Comparison of ENCODE assay signal across 17 mouse cellular contexts in the genomic region with DNA sequence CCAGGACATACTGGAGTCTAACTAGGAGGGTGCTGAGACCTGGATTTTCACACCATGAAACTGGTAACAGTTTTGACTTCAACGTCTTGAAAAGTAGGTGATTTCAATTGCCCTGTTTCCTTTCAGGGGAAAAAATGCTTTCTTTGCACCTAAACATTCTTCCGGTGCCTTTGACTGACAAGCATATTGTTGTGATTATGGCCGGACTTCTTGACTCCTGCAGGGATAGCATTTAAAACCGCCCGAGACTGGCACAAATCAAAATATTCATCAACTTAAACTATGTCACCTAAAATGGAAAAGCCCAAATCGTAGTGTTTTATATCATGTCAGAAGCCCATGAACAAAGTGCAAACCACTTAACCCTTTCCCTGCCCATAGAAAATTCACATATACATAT.
"Had no signal": no experiment of that assay in that cellular context is flagged by ENCODE, and none has a peak within 500 bp of the region (broad histone marks: within the 10 kb centered on the region; RNA-seq: fewer than 3 reads in every experiment).

No protein-coding gene starts in this region.

- DNase-seq: kidney, adult 11 months; kidney, adult 9 months; liver; liver, embryonic 13.5 days; liver, postnatal 0 days; retina, postnatal 1 day; right cerebral cortex, postnatal 4 days; spleen, adult 18-20 months; thymus, postnatal 36 days had no signal

- H3K27me3 ChIP-seq: liver, embryonic 13.5 days; megakaryocyte, embryonic 14.5 days; midbrain, embryonic 15.5 days; neural tube, embryonic 13.5 days; stomach, embryonic 15.5 days had no signal

- H3K36me3 ChIP-seq: liver, embryonic 13.5 days; midbrain, embryonic 15.5 days; neural tube, embryonic 13.5 days; stomach, embryonic 15.5 days had no signal

- H3K4me3 ChIP-seq: left cerebral cortex, adult 2 months; liver, embryonic 13.5 days; megakaryocyte, embryonic 14.5 days; midbrain, embryonic 15.5 days; neural tube, embryonic 13.5 days; stomach, embryonic 15.5 days had no signal

- H3K27ac ChIP-seq: kidney, postnatal 0 days; left cerebral cortex, adult 2 months; liver, embryonic 13.5 days; macrophage; midbrain, embryonic 15.5 days; neural tube, embryonic 13.5 days; stomach, embryonic 15.5 days had no signal

- H3K4me1 ChIP-seq: liver, embryonic 13.5 days; midbrain, embryonic 15.5 days; neural tube, embryonic 13.5 days; stomach, embryonic 15.5 days had no signal

- H3K9ac ChIP-seq: liver, embryonic 13.5 days; liver, postnatal 0 days; midbrain, embryonic 15.5 days; neural tube, embryonic 13.5 days; stomach, embryonic 15.5 days had no signal

- ATAC-seq: liver, postnatal 0 days; midbrain, embryonic 15.5 days had no signal

- H3K9me3 ChIP-seq: liver, embryonic 13.5 days; megakaryocyte, embryonic 14.5 days; midbrain, embryonic 15.5 days; neural tube, embryonic 13.5 days; stomach, embryonic 15.5 days had no signal

- H3K4me2 ChIP-seq: liver, embryonic 13.5 days; midbrain, embryonic 11.5 days; midbrain, embryonic 15.5 days; neural tube, embryonic 13.5 days; stomach, embryonic 15.5 days had no signal
